Mouse (Mus musculus) lung, postnatal 36 days (tissue): Measurements from ENCODE around the gene Spns2.

Experiments
- DNase-seq: peaks from one replicate; pipeline ENCODE4 v3.0.0; 2022; ENCODE audit warnings: mixed read lengths

Gene Spns2

DNA sequence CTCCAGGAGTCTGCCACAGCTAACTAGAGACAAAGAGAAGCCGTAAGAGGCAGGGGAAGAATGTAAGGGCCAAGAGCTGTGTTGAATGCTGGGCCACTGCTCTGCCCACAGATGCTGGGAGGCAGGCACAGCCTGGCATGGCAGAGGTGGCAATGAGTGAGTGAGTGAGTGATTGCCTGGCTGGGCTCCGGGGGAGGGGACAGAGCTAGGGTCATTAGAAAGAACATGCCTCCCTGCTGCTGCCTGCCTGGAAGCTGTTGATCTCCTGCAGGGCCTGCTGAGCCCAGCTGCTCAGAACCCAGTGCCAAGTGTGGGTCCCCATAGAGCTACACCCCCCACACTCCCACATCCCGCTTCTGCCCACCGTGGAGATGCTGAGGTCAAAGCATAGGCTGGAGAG is 7.7 kb upstream of the Spns2 start:
- no peak for DNase-seq

DNA sequence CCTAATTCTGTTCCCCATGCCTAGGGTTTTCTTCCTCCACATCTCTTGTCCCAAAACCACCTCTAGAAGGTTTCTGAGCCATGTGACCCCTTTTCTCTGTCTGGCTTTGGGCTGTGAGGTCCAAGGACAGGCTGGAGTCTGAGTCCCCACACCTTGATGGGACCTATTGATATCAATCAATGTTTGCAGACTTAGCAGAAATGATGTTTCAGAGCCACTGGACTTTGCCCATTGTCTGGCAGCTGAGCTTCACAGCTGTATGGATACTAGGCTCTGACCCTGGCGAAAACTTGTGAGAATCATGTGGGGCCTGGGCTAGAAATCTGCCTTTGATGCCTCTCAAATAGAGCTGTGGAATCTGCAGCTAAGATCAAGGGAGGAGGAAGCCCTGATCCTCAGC is 7.1 kb upstream of the Spns2 start:
- DNase-seq = no peak

DNA sequence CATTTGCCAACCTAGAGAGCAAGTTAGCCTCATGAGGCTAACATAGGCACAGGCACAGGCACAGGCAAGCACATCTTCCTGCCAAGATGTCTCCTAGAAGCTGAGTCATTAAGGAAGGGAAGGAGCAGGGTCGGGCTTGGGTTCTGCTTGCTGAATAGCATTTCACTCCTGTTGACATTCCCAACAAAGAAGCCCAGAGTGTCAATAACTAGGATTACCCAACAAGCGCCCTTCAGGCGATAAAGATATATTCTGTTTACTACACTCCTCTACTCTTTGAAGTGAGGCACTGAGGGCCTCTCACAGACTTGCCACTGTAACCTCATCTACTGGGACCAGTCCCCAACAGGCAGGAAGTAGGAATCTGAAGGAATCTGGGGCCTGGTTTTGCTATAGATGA is 6.4 kb upstream of the Spns2 start:
- no peak for DNase-seq

DNA sequence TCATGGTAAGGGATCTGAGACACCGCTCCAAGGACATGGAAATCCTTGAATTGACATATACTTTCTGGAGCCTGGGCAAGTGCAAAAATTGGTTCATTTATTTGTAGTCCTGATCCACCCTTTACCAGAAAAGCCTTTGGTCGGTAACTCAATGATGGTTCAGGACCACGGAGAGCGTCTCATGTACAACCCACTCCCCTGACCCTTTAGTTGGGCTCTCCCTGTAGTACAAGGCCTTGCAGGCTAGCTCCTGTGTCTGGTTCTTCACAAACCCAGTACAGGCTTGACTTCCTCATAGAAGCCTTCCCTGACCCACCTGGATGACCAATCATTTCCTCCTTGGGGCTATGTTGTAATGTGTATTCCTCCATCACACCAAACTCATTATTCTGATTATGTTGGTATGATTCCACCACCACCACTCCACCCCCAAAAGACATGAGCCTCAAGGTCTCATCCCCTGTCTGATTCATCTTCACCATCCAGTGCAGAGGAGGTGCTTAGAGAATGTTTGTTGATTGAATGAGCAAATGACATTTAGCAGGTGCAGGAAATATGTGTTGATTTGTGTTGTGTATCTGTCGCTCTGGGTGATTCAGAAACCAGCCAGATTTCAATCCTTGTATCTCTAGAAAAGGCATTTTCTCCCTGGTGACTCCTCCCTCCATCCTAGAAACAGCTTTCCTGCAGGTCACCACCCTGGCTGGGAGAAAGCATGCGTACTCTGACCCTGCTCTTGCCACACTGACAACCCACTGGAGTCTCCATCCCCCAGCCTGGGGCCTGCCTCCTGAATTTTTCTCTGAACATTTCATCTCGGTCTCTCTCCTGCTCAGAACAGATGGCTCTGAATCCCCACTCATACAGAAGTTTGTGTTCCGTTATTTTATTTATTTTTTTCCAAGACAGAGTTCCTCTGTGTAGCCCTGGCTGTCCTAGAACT is 4.6 kb upstream of the Spns2 start:
- DNase-seq = no peak

DNA sequence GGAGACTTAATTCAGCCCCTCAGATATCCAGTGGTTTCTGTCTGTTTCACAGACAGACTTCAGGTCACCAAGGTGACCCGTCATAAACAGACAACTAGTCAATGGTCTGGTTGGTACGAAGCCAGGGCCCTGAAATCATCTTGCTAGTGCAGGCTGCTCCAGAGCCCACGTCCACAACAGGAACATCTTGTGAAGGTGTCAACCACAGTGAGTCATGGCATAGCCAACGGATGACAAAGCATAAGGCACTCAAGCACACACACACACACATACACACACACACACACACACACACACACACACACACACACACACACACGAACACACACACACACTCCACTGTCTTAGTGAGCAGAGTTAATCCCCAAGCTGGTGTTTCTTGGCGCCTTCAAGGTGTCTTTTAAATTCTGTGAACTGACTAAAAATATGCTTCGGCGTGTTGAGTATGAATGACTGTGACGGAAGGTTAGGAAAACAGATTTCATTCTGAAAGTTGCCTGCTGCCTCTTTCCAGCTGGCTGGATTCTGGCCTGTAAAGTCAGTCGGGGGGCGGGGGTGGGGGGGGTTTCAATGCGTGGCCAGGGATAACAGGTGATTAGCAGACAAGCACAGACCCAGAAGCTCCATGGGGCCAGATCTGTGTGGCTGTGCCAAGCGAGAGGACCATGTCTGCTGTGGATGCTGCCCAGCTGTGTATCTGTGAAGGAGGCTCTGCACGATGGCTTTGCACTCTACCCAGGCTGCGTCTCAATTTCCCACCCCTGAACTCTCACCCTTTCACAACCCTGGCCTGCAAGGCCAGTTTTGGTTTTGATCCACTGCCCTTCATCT is 1.6 kb upstream of the Spns2 start:
- DNase-seq = no peak

DNA sequence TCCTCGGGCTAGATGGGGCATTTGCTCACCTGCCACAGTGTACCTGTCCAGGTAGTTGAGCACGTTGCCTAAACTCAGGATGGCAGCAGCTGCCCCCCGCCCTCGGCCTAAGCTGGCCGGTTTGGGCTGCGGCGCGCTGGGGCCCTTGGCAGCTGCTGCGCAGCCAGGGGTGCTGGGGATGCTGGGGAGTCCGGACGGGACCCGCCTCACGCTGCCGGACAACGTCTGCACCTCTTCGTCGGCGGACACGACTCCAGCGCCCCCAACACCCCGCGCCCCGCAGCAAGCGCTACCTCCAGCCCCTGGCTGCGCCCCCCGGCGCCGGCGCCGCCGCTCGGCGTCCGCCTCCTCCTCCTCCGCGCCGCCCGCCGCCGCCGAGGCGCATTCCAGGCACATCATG is 307 bp downstream of the Spns2 start:
- no peak for DNase-seq

DNA sequence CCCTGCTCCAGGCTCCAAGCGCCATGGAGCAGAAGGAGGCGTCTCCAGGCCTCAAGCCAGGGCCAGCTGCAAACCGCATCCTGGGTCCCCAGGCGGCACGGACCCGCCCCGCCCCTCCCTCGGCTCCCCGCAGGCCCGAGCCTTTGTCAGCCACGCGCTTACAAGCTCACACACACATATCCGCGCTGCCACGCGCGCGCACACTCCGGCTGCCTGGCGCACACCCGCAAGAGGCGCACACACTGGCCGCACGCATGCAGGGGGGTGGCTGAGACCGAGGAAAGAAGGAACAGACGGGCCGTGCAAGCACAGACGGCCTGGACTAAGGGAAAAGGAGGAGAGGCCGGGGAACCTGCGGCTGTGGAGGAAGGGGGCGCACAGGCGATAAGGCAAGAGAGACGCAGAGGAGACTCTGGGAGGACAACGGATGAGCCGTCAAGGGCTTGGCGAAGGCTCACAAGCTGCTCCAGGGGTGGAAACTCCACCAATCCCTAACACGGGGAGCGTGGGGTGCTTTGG is 892 bp downstream of the Spns2 start:
- DNase-seq = no peak

DNA sequence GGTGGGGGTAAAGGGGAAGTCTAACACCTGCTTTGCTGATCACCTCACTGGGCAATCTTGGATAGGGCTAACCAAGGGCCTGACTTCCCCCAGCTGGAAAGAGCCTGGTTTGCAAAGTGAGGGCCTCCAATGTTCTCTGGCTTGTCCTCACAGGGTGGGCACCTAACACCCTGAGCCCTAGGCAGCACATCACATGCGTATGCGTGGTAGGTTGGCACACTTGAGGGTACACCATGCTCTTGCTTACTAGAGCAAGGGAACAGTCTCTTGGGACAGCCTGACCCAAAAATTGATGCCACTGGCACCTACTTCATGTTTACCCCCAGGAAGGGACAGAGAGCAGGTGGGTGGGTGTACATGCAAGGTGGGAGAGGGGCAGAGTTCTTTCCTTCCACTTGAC is 2.0 kb downstream of the Spns2 start:
- no peak for DNase-seq

DNA sequence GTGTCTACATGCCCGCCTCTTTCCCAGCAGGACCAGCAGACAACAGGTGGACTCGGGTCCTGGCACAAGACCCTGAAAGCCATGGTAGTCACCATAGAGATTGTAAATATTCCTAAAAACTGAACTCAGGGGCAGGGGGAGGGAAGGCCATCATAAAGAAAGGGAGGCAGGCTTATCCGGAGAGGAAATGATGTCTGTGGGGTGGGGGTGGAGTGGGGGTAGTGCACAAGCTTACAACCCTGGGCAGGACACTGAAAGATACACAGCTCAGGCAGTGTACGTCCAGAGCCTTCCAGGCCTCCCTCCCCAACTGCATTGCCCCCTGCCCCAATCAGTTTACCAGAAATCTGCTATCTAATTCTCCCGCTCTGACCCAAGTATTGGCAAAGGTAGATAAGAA is 2.5 kb downstream of the Spns2 start:
- DNase-seq = no peak

DNA sequence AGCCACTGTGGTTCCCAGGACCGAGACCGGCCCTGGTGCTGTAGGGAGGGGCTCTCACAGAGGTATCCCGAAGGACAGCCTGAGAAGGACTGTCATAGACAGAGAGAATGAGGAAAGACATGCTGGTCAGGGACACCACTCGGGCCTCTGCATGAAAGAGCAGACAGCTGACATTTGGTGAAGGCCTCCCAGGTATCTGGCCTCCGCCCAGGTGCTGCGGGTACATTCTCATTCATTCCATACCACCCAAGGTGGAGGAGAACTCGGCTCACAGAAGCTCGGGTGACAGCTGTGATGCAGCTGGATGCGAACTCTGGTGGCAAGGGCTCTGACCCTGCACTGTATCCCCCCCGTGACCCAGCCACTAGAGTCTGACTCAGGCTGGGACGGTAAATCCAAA is 3.7 kb downstream of the Spns2 start:
- no peak for DNase-seq

DNA sequence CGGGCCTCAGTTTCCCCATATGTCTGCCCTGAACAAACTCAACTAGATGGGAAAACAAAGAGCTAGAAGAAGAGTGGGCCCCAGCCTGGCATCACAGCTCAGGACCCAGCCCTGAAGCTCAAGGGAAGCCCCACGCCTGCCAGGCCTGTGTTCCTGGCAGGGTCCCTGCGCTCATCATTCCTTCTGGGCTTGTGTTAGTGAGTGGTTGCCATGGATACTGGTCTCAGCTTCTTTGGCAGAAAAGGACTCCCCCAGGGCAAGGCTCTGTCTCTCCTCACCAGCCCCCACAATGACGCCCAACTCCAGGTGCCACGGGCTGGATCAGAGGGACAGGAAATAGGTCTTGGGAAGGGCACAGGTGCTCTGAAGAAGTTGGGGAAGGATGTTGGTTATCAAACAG is 4.5 kb downstream of the Spns2 start:
- no peak for DNase-seq

DNA sequence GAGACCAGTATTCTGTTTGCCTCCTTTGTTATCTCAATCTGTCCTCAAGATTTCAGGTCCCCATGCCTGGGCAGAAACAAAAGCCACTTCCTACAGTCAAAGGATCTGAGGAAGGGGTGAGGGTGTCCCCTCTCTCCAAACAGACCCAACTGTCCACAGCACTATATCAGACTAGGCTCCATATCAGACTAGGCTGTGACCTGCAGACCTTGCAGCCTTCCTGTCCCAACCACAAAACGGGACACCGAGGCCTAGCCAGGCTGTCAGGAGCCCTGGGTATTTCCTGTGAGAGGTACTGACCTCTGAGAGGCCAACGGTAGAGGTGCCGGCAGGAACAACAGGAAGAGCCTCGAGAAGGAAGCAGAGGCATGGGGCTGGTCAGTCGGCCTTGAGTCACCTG is 5.2 kb downstream of the Spns2 start:
- no peak for DNase-seq

DNA sequence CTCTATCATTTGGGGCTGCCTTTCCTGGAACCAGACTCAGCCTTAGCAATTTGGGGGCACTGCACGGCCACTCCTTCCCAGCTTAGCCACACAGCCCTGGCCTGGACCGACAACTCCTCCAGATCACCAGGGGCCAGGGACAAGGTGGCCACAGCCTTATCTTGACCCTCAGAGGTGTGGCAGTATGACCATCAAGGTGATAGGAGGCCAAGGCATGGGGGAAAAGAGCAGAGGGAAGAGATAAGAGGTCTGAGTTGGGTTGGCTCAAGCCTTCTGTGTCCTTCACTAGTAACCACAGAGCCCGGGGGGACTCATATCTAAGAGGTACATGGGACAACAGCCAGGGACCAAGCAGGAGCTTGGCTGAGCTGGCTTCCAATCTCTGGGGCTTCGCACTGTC is 7.8 kb downstream of the Spns2 start:
- no peak for DNase-seq

DNA sequence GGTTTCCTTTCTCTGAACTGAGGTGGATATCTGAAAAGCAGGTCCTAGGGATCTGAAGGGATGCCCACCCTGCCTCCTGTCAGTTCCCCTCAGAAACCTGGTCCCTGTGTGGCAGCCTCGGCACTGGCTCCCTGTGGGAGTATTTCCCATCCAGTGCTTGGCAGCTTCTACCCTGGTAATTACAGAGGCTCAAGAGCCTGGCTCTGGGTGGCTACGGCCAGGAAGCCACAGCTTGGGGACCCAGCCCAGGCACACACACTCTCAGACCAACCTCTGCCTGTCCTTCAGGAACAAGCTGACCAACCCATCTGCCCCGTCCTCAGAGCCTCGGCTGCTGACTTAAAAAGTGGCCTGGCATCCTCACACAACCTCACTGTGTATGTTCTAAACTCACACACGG is 8.4 kb downstream of the Spns2 start:
- DNase-seq = no peak

DNA sequence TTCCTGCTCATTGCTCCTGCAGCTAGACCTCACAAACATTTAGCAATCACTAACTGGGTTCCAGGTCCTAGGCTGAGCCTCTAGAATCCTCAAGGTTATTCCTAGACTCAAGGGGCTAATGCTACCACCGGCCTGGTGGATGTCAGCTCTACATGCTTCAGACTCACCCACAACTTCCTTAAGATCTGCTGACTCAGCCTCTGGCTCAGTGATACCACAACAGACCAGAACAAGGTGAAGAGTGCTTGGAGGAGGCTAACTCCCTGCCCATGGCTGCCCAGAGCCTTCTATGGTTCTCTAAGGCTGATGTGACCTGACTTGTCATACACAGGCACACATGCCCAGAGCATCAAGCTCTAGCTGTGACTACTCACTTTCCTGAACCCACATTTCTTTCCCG is 10.2 kb downstream of the Spns2 start:
- DNase-seq = no peak

DNA sequence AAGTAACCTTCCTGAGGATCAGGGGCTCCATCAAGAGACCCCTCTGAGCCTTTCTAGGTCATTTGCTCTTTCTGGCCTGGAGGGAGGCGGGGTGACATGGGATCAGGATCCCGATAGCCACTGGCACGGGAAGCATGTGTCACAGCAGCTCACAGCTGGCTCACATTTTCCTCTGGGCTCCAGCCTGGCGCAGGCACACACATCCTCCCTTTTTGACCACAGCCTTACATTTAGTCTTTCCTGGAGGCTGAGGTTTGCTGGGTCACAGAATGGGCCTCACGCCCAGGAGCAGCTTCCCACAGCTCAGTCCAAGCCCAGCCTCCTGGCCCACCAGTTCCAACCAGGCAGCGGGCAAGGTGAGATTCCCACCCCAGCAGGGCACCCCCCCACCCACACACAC is 11.5 kb downstream of the Spns2 start:
- DNase-seq = no peak

DNA sequence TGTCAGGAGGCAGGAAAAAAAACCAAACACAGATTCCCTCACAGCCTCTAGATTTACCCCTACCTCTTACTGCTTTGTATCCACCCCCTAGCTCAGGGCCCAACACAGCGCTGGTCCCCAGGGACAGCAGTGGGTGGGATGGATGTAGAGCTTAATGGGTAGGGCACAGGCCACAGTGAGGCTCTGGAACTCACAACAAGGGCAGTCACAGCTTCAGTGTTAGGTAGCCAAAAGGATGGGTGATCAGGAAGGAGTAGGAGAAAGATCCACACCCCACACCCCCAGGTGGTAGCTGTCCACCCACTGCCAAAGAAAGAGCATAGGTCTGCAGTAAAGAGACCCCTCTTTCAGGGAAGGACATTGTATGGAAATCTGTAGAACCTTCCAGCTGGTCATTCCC is 12.1 kb downstream of the Spns2 start:
- no peak for DNase-seq

DNA sequence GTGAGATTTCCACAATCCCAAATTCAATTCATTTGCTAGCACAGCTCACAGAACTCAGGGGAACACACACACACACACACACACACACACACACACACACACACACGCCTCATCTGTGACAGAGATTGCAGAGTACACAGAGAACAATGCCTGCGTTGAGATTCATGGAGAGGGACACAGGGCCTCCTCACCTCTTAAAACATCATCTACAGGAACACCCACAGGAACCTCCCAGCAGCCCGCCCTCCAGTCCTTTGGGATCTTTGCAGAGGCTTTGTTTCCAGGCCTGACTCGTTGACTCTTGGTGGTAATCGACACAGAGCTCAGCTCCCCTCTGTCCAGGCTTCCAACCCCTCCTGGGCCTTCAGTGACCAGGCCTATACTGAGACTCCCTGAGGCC is 12.5 kb downstream of the Spns2 start:
- DNase-seq = no peak

DNA sequence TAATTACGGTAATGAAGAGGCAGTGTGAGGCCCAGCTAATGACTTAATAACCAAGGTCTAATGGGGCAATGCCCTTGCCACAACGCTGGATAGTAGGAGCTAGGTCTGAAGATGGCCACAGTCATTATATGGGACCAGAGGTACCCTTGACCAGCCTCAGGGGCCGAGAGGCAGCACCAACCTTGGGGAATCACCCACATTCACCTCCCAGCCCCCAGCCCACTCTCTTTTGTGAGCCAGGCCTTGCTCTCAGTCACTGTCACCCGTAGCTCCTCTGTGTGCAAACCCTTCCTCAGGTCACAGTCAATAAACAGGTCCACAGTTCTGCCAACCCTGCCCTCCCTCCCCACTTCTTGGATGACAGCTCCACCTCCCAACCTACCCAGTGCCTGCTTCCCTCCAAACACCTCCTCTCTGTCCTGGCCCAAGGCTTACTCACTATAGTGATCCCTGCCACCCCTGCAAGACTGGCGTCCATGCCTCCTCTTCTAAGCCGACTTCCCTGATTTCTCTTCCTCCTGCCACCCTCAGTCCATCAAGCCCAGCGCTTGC is 13.6 kb downstream of the Spns2 start:
- DNase-seq = no peak

DNA sequence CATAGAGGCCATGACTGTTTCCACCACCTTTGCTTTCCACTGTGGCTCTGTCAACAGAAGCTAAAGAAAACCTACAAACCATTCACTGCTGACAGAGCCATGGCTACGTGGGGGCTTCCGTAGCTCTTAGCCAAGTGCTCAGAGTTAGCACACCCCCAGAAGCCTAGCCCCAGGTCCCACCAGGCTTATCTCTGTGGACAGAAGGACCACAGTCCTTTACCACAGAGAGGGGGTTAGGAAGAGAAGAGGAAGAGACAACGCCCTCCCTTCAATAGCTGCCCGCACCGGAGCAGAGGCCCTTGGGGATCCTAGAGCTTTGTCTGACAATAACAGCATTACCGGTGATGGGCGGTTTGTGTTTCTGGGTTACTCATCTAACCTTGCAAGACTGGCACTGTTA is 14.3 kb downstream of the Spns2 start:
- no peak for DNase-seq

DNA sequence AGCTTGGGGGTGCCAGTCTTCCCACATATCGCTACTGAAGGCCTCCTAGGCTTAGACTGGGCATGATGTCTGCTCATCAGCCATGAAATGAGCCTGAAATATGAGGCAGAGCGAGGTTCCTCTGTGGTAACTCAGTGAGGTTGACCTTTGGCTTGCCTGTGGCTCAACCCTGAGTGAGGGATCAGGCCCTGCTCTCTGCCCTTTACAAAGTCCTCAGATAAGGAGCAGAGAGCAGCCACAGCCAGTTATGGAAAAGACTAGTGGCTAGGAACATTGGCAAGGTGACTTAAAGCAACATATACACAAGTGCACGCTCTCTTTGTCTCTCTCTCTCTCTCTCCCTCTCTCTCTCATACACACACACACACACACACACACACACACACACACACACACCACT is 14.8 kb downstream of the Spns2 start:
- no peak for DNase-seq

DNA sequence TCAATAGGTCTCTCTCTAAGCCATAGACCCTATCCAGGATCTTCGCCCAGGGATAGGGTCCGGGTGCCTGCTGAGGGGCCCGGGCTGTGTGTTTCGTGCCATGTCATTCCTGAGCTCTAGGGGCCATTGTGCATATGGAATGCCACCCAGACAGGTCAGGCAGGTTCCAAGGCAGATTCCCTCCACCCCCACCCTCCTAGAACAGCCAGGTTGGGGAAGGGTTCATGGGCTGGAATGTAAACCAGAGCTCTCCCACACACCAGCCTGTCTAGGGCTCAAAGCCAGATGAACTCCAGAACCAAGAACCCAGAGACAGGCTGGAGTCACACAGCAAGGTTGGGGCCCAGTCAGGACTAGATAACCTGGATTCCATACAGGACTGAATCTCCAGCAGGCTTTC is 16.2 kb downstream of the Spns2 start:
- no peak for DNase-seq

DNA sequence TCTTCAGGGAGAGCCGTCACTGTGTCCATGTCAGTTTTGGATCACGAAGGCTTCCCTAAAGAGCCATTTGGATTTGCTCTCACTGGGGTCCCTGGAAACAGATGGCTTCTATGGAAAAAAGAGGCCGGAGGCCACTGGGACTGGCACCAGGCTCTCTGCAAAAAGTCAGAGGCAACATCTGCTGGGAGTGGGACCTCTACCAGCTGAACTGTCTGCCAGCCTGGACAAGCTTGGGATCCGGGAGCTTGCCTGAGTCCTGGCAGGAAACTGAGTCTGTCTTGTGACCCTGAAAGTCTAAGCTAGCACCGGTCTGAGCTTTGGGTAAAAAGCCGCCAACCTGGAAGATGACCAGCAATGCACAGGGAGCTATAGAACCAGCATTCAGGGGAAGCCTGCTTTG is 18.3 kb downstream of the Spns2 start:
- no peak for DNase-seq

DNA sequence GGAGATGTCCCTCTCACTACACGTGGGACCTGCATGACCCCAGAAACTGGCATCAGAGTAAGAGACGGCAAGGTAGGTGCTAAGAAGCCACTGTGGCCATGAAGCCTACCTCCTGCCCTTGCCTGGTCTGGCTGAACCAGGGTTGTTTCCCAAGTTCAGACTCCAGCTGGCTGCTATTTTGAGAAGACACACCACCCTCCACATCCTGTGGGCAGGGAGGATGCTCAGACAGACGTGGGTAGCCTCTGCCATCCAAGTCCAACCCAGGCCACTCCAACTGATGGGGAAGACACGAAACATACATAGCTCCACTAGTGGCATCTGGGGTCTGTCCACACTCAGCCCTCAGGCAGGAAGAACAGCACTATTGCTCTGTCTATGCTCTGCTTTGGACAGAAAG is 19.7 kb downstream of the Spns2 start:
- DNase-seq = peak; percentile 32
